Mouse (Mus musculus): Measurements from ENCODE around the gene Fxyd3. TPM values are rescaled to one million over a fixed set of nuclear protein-coding genes. Genes with fewer than 3 reads are reported as not detected.

The Fxyd3 gene
- total RNA-seq, 2 experiments from 2014 or later: not detected

Other genes starting within 250 kb of the Fxyd3 start
- gene Ffar3, start 220.5 kb downstream of the Fxyd3 start, total RNA-seq (2015): not detected in 2 replicates
- gene Ffar3, start 220.5 kb downstream of the Fxyd3 start, total RNA-seq (2017): not detected in 2 replicates
- not detected in 2 replicates for gene Ffar1, start 215.1 kb downstream of the Fxyd3 start, total RNA-seq (2015)
- not detected in 2 replicates for gene Ffar1, start 215.1 kb downstream of the Fxyd3 start, total RNA-seq (2017)
- 0.29 and 1.3 TPM in 2 replicates for gene Cd22, start 196.4 kb downstream of the Fxyd3 start, total RNA-seq (2015)
- 0.07 and 0.29 TPM in 2 replicates for gene Cd22, start 196.4 kb downstream of the Fxyd3 start, total RNA-seq (2017)
- 0.39 TPM in 1 of 2 replicates, not detected in the other for gene Mag, start 161.8 kb downstream of the Fxyd3 start, total RNA-seq (2015)
- 0.37 and 1.3 TPM in 2 replicates for gene Mag, start 161.8 kb downstream of the Fxyd3 start, total RNA-seq (2017)
- gene Hamp2, start 152.0 kb downstream of the Fxyd3 start, total RNA-seq (2015): not detected in 2 replicates
- not detected in 2 replicates for gene Hamp2, start 152.0 kb downstream of the Fxyd3 start, total RNA-seq (2017)
- gene Hamp, start 132.7 kb downstream of the Fxyd3 start, total RNA-seq (2015): not detected in 2 replicates
- not detected in 2 replicates for gene Hamp, start 132.7 kb downstream of the Fxyd3 start, total RNA-seq (2017)
- gene Usf2, start 119.9 kb downstream of the Fxyd3 start, total RNA-seq (2015): 92.6 and 97.4 TPM in 2 replicates
- 137 and 162 TPM in 2 replicates for gene Usf2, start 119.9 kb downstream of the Fxyd3 start, total RNA-seq (2017)
- gene Lsr, start 103.2 kb downstream of the Fxyd3 start, total RNA-seq (2015): 0.12 and 0.59 TPM in 2 replicates
- 0.33 and 0.68 TPM in 2 replicates for gene Lsr, start 103.2 kb downstream of the Fxyd3 start, total RNA-seq (2017)
- gene Fam187b, start 102.9 kb downstream of the Fxyd3 start, total RNA-seq (2015): 0.10 and 0.34 TPM in 2 replicates
- 0.42 and 0.91 TPM in 2 replicates for gene Fam187b, start 102.9 kb downstream of the Fxyd3 start, total RNA-seq (2017)
- gene Fxyd5, start 34.2 kb downstream of the Fxyd3 start, total RNA-seq (2015): 389 and 471 TPM in 2 replicates
- gene Fxyd5, start 34.2 kb downstream of the Fxyd3 start, total RNA-seq (2017): 244 and 257 TPM in 2 replicates
- not detected in 2 replicates for gene Fxyd7, start 25.2 kb downstream of the Fxyd3 start, total RNA-seq (2015)
- not detected in 2 replicates for gene Fxyd7, start 25.2 kb downstream of the Fxyd3 start, total RNA-seq (2017)
- gene Fxyd1, start 19.5 kb downstream of the Fxyd3 start, total RNA-seq (2015): not detected in 2 replicates
- gene Fxyd1, start 19.5 kb downstream of the Fxyd3 start, total RNA-seq (2017): not detected in 2 replicates
- 0.57 TPM in 1 of 2 replicates, not detected in the other for gene Lgi4, start 17.4 kb downstream of the Fxyd3 start, total RNA-seq (2015)
- 0.10 TPM in 1 of 2 replicates, not detected in the other for gene Lgi4, start 17.4 kb downstream of the Fxyd3 start, total RNA-seq (2017)
- 6.9 and 8.7 TPM in 2 replicates for gene Hpn, start 38.6 kb upstream of the Fxyd3 start, total RNA-seq (2015)
- 1.1 and 4.9 TPM in 2 replicates for gene Hpn, start 38.6 kb upstream of the Fxyd3 start, total RNA-seq (2017)
- gene Scn1b, start 50.3 kb upstream of the Fxyd3 start, total RNA-seq (2015): not detected in 2 replicates
- gene Scn1b, start 50.3 kb upstream of the Fxyd3 start, total RNA-seq (2017): 0.17 and 0.37 TPM in 2 replicates
- gene Gramd1a, start 79.2 kb upstream of the Fxyd3 start, total RNA-seq (2015): 67.1 and 71.7 TPM in 2 replicates
- 24.6 and 28.8 TPM in 2 replicates for gene Gramd1a, start 79.2 kb upstream of the Fxyd3 start, total RNA-seq (2017)
- not detected in 2 replicates for gene Scgb2b2, start 213.8 kb upstream of the Fxyd3 start, total RNA-seq (2015)
- gene Scgb2b2, start 213.8 kb upstream of the Fxyd3 start, total RNA-seq (2017): not detected in 2 replicates
- not detected in 2 replicates for gene Scgb1b2, start 215.1 kb upstream of the Fxyd3 start, total RNA-seq (2015)
- gene Scgb1b2, start 215.1 kb upstream of the Fxyd3 start, total RNA-seq (2017): not detected in 2 replicates

All from megakaryocyte progenitor cell, adult 5-6 weeks (primary cell).